Mouse (Mus musculus) heart, adult 2 months (tissue): ENCODE results near the gene Bank1. TPM values are rescaled to one million over a fixed set of nuclear protein-coding genes. Genes with fewer than 3 reads are reported as not detected.

Source experiments
- DNase-seq, 2 experiments: peaks; one replicate each; pipeline ENCODE4 v3.0.0; 2021
- H3K27ac ChIP-seq: fragments of 200-600 bp; 2 replicates; pipeline ENCODE4 v1.8.1; 2022
- H3K27me3 ChIP-seq: fragments of 200-500 bp; 2 replicates; pipeline ENCODE4 v1.6.1; 2012; ENCODE audit warnings: mild to moderate bottlenecking, low read length, inconsistent platforms, mixed read lengths; ENCODE audit not compliant: control insufficient read depth, insufficient read depth
- H3K36me3 ChIP-seq: fragments of 200-500 bp; 2 replicates; pipeline ENCODE4 v1.6.1; 2012; ENCODE audit warnings: low read length, inconsistent platforms; ENCODE audit not compliant: control insufficient read depth, insufficient read depth
- H3K4me1 ChIP-seq: fragments of 200-500 bp; 2 replicates; pipeline ENCODE4 v1.6.1; 2011; ENCODE audit warnings: low read length; ENCODE audit not compliant: control insufficient read depth, insufficient read depth
- H3K4me3 ChIP-seq: fragments of 200-600 bp; 2 replicates; pipeline ENCODE4 v1.8.1; 2022
- H3K79me2 ChIP-seq: fragments of 200-500 bp; replicated peaks from 2 replicates; pipeline ENCODE4 v1.6.1; 2012; ENCODE audit warnings: mild to moderate bottlenecking, inconsistent platforms, low read length, moderate library complexity, mixed read lengths; ENCODE audit not compliant: control insufficient read depth, insufficient read depth
- H3K9ac ChIP-seq: fragments of 200-500 bp; 2 replicates; pipeline ENCODE4 v1.6.1; 2012; ENCODE audit warnings: low read depth, mild to moderate bottlenecking, control low read depth, inconsistent platforms, low read length, mixed read lengths
- CTCF ChIP-seq: fragments of 200-600 bp; IDR thresholded peaks from 2 replicates; pipeline ENCODE4 v1.8.1; 2022; ENCODE audit warnings: antibody characterized with exemption, mild to moderate bottlenecking, moderate library complexity
- EP300 ChIP-seq: fragments of 200-500 bp; IDR thresholded peaks from 2 replicates; pipeline ENCODE4 v1.6.1; 2011; ENCODE audit warnings: low read depth, low read length, control low read depth; ENCODE audit not compliant: insufficient read depth
- POLR2A ChIP-seq: fragments of 200-500 bp; IDR thresholded peaks from 2 replicates; pipeline ENCODE4 v1.6.1; 2011; ENCODE audit warnings: mild to moderate bottlenecking, low read depth, low read length, control low read depth; ENCODE audit not compliant: insufficient read depth
- WGBS: fragments of 180-500 bp; shearing (Covaris S2); methylation state at CpG from one replicate; pipeline ENCODE4 v1.1.7; 2018; 5-methylcytosine and 5-hydroxymethylcytosine counted together
- intact Hi-C: fragments of 180-260 bp; cut with DNase I; formaldehyde crosslinking; loops from one replicate; pipeline ENCODE4 v1.15.1; 2025
- polyA plus RNA-seq: library from polyadenylated mRNA; depleted of rRNA; stranded (reverse); fragments of >200 nt; gene quantifications from 2 replicates; pipeline ENCODE4 v1.2.3, GENCODE M21; 2012
- total RNA-seq, 2 experiments: library from RNA; stranded (reverse); gene quantifications; 2 replicates each; pipeline ENCODE4 v1.2.3; 2021

The Bank1 gene
- total and polyA plus RNA-seq, 3 experiments: 0.81 to 1.9 (median 0.86) TPM

DNA sequence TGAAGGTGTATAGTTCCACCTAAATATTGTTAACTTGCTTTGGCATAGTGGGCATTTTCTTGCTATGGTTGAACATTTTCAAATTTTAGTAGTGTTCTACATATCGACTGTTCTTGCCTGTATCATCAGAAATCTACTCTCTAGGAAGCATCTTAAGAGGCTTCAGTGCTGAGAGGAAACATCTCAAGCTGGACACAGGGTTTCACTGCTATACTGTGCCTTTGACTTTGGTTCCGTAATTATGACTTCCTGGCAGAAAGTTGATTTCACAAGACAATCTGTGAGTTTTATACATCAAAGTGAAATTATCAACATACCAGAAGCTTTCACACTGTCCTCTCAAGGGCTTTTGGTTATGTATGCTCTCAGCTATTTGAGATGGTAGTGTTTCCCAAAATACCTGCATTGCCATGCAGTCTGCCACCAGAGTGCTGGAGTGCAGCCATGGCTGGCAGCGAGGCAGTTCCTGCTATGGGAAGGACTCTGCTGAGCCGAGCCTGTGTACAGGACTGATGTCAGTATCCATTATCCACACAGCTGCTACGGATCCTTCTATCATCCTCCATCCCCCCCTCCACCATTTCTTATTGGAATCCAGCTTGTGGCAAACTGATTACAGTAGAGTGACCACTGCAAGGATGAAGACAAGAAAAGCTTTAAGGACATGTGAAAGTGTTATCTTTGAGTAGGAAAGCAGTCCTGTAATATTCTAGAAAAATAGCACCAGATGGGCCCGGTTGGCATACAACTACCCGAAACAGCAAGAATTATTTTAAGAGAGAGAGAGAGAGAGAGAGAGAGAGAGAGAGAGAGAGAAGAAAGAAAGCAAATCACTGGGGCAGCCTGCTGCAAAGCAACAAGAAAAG is 160.5 kb downstream of the Bank1 start:
- Histone ChIP-seq H3K27me3 (no peaks in the 10 kb centered on the region), H3K79me2 (no peaks in the 10 kb centered on the region), H3K9ac (no peak overlapping the region), H3K4me1 (no peaks in the 10 kb centered on the region), H3K4me3 (no peak overlapping the region), H3K36me3 (no peaks in the 10 kb centered on the region), H3K27ac (no peak overlapping the region)
- TF ChIP-seq POLR2A: no peak
- TF ChIP-seq EP300: no peak
- TF ChIP-seq CTCF: peak; percentile 20; the same call in 1 of the 2 replicates
- 56% methylated on average over 7 of the region's 7 CpGs for WGBS
- intact Hi-C loops: no loop called here
- DNase-seq: peak; percentile 66

DNA sequence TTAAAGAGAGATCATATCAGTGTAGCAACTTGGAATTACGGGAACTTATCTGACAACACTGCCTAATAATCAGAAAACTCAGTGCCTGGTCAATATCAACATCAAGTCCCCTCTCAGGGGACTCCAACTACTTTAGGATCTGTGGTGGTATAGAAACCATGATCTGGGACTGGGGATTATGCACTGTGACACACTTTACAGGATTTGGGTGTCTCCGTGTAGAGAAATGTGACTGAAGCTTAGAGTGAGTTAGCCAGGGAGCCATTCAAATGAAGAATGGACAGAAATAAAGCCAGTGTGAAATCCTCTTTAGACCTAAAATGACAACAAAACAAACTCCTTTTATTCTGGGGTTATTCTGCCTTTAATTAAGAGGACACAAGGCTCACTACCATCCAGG is 167.8 kb downstream of the Bank1 start:
- 60% methylated on average over 2 of the region's 2 CpGs for WGBS
- no peak overlapping the region for H3K9ac ChIP-seq
- DNase-seq: no peak
- no peaks in the 10 kb centered on the region for H3K36me3 ChIP-seq
- H3K27ac ChIP-seq: no peak overlapping the region
- H3K4me1 ChIP-seq: no peaks in the 10 kb centered on the region
- intact Hi-C loops: no loop called here
- TF ChIP-seq EP300 (no peak), POLR2A (no peak), CTCF (no peak)
- no peaks in the 10 kb centered on the region for H3K79me2 ChIP-seq
- H3K27me3 ChIP-seq: no peaks in the 10 kb centered on the region
- no peak overlapping the region for H3K4me3 ChIP-seq

DNA sequence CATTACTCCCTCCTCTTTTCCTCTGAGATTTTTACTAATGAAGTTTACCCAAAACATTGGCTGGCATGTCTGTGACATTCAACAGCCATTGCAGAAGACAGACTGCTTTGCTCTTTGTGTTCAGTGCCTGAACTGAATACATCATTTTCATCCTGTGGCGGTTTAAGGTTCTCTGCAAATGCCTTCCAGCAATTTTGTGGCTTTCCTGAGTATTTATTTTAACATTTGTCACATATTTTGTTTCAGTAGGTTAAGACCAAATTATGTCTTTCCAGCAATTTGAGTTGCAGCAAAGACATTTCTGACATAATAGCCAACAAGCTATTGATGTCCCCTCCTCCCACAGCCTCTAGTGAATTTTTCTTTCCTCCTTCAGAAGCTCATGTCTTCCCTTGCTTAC is 170.3 kb downstream of the Bank1 start:
- intact Hi-C loops: no loop called here
- H3K27me3 ChIP-seq: no peaks in the 10 kb centered on the region
- no peak for DNase-seq
- no peak overlapping the region for H3K4me3 ChIP-seq
- H3K36me3 ChIP-seq: no peaks in the 10 kb centered on the region
- no peak overlapping the region for H3K9ac ChIP-seq
- no peak for TF ChIP-seq POLR2A
- no peak for TF ChIP-seq EP300
- no peak for TF ChIP-seq CTCF
- H3K79me2 ChIP-seq: no peaks in the 10 kb centered on the region
- no peaks in the 10 kb centered on the region for H3K4me1 ChIP-seq
- H3K27ac ChIP-seq: no peak overlapping the region
- WGBS: 87% methylated on average over 1 of the region's 1 CpGs

DNA sequence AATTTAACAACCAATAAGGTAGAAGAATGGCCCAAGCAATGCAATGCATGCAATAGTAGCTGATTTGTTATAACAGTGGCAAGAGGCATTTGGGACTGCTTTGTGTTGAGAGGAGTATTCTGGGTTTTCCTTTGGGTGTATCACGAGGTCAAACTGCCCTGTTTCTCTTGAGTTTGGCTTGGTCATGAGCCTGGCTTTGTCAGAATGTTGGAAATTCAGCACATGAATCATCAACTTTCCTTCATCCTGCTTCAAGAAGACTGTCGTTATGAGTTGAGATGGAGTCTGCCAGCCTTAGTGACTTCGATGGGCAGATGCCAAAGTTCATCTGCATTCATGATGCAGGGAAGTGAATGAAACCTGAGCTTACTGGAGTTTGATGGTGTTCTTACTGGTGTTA is 175.0 kb downstream of the Bank1 start:
- Histone ChIP-seq H3K4me3 (no peak overlapping the region), H3K27me3 (no peaks in the 10 kb centered on the region), H3K79me2 (no peaks in the 10 kb centered on the region), H3K4me1 (no peaks in the 10 kb centered on the region), H3K9ac (no peak overlapping the region), H3K36me3 (no peaks in the 10 kb centered on the region), H3K27ac (no peak overlapping the region)
- no peak for TF ChIP-seq EP300
- TF ChIP-seq POLR2A: no peak
- no peak for TF ChIP-seq CTCF
- no peak for DNase-seq
- 62% methylated on average over 3 of the region's 3 CpGs for whole genome bisulfite sequencing
- intact Hi-C loops: no loop called here

DNA sequence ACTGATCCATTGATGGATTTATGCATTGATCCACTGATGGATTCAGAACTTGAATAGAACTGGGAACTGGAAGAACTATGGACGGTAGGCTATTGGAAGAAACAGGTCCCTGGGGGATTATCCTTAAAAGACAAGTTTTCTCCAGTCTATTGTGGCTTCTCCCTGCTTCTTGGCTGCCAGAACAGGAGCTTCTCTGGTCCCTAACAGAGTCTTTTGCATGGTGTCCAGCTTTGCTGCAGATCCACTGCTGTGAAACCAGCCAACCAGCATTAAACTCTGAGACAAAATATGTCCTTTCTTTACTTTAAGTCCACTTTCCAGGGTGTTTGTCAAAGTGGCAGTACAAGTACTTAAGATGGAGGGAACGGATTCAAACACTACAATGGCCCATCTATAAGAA is 178.7 kb downstream of the Bank1 start:
- H3K36me3 ChIP-seq: no peaks in the 10 kb centered on the region
- H3K4me3 ChIP-seq: no peak overlapping the region
- H3K9ac ChIP-seq: no peak overlapping the region
- no peaks in the 10 kb centered on the region for H3K4me1 ChIP-seq
- 66% methylated on average over 2 of the region's 2 CpGs for WGBS
- no peak overlapping the region for H3K27ac ChIP-seq
- no peaks in the 10 kb centered on the region for H3K79me2 ChIP-seq
- TF ChIP-seq CTCF (no peak), POLR2A (no peak), EP300 (no peak)
- no peaks in the 10 kb centered on the region for H3K27me3 ChIP-seq
- DNase-seq: no peak
- intact Hi-C loops: no loop called here

DNA sequence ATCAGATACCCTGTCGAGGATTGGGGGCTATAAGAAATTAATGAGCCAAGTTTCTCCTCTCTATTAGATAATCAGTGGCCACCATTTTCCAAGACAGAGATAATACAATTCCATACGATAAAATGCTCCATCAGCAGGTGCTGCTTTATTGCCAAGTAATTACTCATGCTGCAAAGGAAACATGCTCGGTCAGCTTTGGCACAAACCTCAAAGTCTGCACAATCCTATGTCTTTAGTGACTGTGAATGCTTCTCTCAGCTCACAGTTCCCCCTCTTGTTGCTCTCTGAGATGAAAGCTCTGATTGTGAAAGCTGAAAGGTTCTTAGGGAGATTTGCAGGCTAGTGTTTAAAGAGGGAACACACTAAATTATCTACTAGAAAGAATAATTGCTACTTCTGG is 193.9 kb downstream of the Bank1 start:
- H3K4me1 ChIP-seq: no peaks in the 10 kb centered on the region
- 44% methylated on average over 3 of the region's 3 CpGs for WGBS
- H3K4me3 ChIP-seq: no peak overlapping the region
- no peaks in the 10 kb centered on the region for H3K79me2 ChIP-seq
- TF ChIP-seq EP300 (no peak), POLR2A (no peak), CTCF (no peak)
- no peaks in the 10 kb centered on the region for H3K36me3 ChIP-seq
- no peak for DNase-seq
- H3K27ac ChIP-seq: no peak overlapping the region
- H3K27me3 ChIP-seq: no peaks in the 10 kb centered on the region
- no peak overlapping the region for H3K9ac ChIP-seq
- intact Hi-C loops: no loop called here
